Mouse (Mus musculus): ENCODE measurements at regions not wholly inside any gene's neighbourhood (a gene's known extent, or its start where the extent isn't known, plus 50 kb on each side); places are given as distances from the start of the nearest gene placed in this dataset.

DNA sequence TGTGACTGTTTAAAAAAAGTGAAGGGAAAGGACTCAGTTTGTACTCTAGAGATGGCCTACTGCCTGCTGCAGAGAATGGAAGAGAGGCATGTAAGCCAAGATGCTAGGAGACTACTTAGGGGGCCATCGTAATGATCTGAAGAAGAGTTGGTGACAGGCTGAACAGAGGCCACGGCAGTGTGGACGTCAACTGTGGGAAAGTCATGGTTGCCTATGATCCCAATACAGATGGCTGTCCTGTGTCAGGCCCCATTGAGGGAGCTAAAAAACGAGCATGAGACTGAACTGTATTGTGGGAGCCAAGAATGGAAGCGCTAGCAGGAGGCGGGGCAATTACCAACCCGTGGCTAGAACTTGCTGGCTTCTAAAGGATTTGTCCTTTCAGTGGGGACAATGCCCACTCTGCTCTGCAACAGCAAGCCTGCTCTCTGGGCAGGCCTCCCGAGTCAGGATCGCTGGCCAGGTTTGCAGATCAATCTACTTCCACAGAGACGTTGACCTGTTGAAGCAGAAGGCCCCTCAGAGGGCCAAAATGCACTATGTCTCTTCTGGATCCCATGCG is 530.5 kb upstream of the Cdh5 start:
- Histone ChIP-seq H3K9me3 (ENCODE audit: low read length) (no peaks in the 10 kb centered on the region), H3K27ac (ENCODE audit: low read depth, low read length) (no peak overlapping the region), H3K9ac (no peak overlapping the region), H3K27me3 (ENCODE audit: insufficient read depth, low read length) (no peaks in the 10 kb centered on the region), H3K4me3 (ENCODE audit: low read depth, low read length) (no peak overlapping the region), H3K36me3 (ENCODE audit: insufficient read depth) (no peaks in the 10 kb centered on the region), H3K4me2 (ENCODE audit: low read depth) (no peak overlapping the region), H3K4me1 (ENCODE audit: insufficient read depth) (no peaks in the 10 kb centered on the region)
- no peak for TF ChIP-seq CTCF (IDR thresholded peaks at IDR 0.05; ENCODE audit: low read depth)
- DNase-seq (no peak), ATAC-seq (0 out of 2 replicates have a peak, but pooled peaks have one; percentile 20)
- whole genome bisulfite sequencing: 51% methylated on average over 11 of the region's 11 CpGs

DNA sequence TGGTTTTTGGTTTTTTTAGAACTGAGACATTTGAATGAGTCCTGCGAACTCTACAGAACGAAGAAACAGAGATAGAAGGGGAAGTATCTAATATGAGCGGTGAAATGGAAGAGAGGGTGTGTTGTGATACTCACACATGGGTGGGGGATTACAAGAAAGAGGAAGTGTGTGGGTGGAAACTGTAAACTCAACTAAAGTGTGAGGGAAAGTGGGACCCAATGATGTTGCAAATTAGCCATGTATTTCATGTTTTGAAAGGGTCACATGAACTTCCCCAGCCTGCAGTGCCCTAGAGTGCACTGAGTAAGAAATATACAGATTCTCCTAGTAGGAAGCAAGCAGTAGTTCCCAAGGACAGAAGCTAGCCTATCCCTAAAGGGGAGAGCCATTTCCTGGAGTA is 524.3 kb upstream of the Cdh5 start:
- H3K27me3 ChIP-seq (ENCODE audit: insufficient read depth, low read length): no peaks in the 10 kb centered on the region
- H3K4me3 ChIP-seq (ENCODE audit: low read depth, low read length): no peak overlapping the region
- H3K4me1 ChIP-seq (ENCODE audit: insufficient read depth): no peaks in the 10 kb centered on the region
- no peak overlapping the region for H3K4me2 ChIP-seq (ENCODE audit: low read depth)
- DNase-seq (no peak), ATAC-seq (no peak)
- no peak overlapping the region for H3K9ac ChIP-seq
- TF ChIP-seq CTCF (IDR thresholded peaks at IDR 0.05; ENCODE audit: low read depth): no peak
- 92% methylated on average over 3 of the region's 3 CpGs for WGBS
- H3K9me3 ChIP-seq (ENCODE audit: low read length): no peaks in the 10 kb centered on the region
- H3K27ac ChIP-seq (ENCODE audit: low read depth, low read length): no peak overlapping the region
- H3K36me3 ChIP-seq (ENCODE audit: insufficient read depth): no peaks in the 10 kb centered on the region

DNA sequence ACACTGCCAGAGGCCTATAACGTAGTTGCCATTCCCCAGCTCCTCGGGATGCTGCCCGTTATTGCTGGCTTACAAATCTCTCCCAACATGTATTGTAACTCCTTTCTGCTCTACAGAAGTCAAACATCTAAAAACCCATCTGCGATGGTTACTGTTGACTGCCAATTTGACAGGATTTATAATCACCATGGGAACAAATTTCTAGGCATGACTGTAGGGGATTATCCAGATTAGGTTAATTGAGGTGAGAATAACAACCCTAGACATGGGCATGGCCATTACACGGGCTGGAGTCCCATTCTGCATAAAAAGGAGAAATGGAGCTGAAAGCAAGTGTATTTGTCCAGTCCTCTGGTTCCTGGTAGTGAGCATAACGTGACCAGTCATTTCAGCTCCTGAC is 523.4 kb upstream of the Cdh5 start:
- H3K27me3 ChIP-seq (ENCODE audit: insufficient read depth, low read length): no peaks in the 10 kb centered on the region
- H3K9me3 ChIP-seq (ENCODE audit: low read length): no peaks in the 10 kb centered on the region
- no peaks in the 10 kb centered on the region for H3K4me1 ChIP-seq (ENCODE audit: insufficient read depth)
- H3K9ac ChIP-seq: no peak overlapping the region
- TF ChIP-seq CTCF (IDR thresholded peaks at IDR 0.05; ENCODE audit: low read depth): no peak
- no peak overlapping the region for H3K4me2 ChIP-seq (ENCODE audit: low read depth)
- ATAC-seq: no peak
- no peak overlapping the region for H3K27ac ChIP-seq (ENCODE audit: low read depth, low read length)
- H3K36me3 ChIP-seq (ENCODE audit: insufficient read depth): no peaks in the 10 kb centered on the region
- H3K4me3 ChIP-seq (ENCODE audit: low read depth, low read length): no peak overlapping the region
- no peak for DNase-seq
- WGBS: 58% methylated on average over 6 of the region's 6 CpGs

DNA sequence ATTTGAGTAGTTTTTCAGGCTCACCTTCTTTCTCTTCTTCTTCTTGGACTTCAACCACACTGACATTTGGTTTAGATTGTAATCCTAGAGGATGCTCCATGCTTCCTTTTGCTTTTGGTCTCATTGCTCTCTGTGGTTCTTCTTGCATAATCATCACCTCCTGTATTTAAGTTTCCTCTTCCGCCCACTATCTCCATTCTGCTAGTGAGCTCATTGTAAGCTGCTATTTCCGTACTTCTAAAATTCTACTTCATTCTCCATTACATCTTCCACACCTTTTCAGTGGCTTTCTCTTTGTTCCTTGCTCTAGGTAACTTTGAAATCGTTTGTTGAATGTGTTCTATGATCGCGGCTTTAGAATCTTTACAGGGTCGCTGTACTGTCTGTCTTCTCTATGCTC is 493.1 kb upstream of the Cdh5 start:
- no peaks in the 10 kb centered on the region for H3K9me3 ChIP-seq (ENCODE audit: low read length)
- WGBS: 93% methylated on average over 6 of the region's 6 CpGs
- no peak overlapping the region for H3K4me3 ChIP-seq (ENCODE audit: low read depth, low read length)

DNA sequence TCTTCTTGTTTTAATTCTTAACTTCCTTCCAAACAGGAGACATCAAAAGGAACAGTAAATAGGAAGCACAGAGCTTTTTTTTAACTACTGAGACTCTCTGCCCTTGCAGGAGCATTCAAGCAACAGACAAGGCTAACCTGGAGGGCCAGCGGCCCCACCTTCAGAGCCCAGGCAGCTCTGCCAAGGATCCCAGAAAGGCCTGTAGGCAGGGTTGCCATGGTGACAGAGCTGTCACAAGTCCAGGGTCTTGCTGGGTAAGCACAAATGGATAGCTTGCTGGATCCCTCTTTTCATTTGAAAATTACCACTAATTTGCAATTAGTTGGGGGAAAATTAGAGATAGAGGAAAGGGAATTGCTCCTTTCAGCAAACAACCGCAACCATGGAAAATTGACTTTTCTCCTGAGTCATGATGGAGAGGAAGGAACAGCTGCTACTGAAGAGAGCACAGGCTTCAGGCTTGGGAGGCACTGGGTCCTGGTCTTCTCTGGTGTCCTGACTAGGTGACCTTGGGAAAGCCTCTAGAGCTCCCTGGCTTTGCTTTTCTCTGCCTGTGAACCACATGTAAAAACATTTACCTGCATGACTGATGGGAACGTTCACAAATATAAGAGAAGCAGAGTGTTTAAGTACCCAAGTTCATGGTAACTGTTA is 477.5 kb upstream of the Cdh5 start:
- ATAC-seq (peak; percentile 88), DNase-seq (peak; percentile 71)
- no peak for TF ChIP-seq CTCF (IDR thresholded peaks at IDR 0.05; ENCODE audit: low read depth)
- Histone ChIP-seq H3K36me3 (ENCODE audit: insufficient read depth) (no peaks in the 10 kb centered on the region), H3K4me3 (ENCODE audit: low read depth, low read length) (no peak overlapping the region), H3K9me3 (ENCODE audit: low read length) (no peaks in the 10 kb centered on the region), H3K4me1 (ENCODE audit: insufficient read depth) (peaks cover 9% of the 10 kb centered on the region; the same call in 1 of the 2 replicates), H3K4me2 (ENCODE audit: low read depth) (no peak overlapping the region), H3K9ac (no peak overlapping the region), H3K27ac (ENCODE audit: low read depth, low read length) (no peak overlapping the region), H3K27me3 (ENCODE audit: insufficient read depth, low read length) (no peaks in the 10 kb centered on the region)
- 19% methylated on average over 3 of the region's 3 CpGs for WGBS

More for the DNA sequence above, 493.1 kb upstream of the Cdh5 start:
- Histone ChIP-seq H3K4me1 (ENCODE audit: insufficient read depth) (no peaks in the 10 kb centered on the region), H3K27me3 (ENCODE audit: insufficient read depth, low read length) (no peaks in the 10 kb centered on the region), H3K4me2 (ENCODE audit: low read depth) (no peak overlapping the region), H3K9ac (no peak overlapping the region), H3K27ac (ENCODE audit: low read depth, low read length) (no peak overlapping the region), H3K36me3 (ENCODE audit: insufficient read depth) (no peaks in the 10 kb centered on the region)
- no peak for DNase-seq
- no peak for ATAC-seq
- TF ChIP-seq CTCF (IDR thresholded peaks at IDR 0.05; ENCODE audit: low read depth): no peak

- Histone ChIP-seq H3K9ac (no peak overlapping the region), H3K9me3 (ENCODE audit: low read length) (no peaks in the 10 kb centered on the region), H3K36me3 (ENCODE audit: insufficient read depth) (no peaks in the 10 kb centered on the region), H3K4me1 (ENCODE audit: insufficient read depth) (peaks cover 9% of the 10 kb centered on the region; the same call in 1 of the 2 replicates), H3K4me2 (ENCODE audit: low read depth) (no peak overlapping the region), H3K4me3 (ENCODE audit: low read depth, low read length) (no peak overlapping the region), H3K27ac (ENCODE audit: low read depth, low read length) (no peak overlapping the region), H3K27me3 (ENCODE audit: insufficient read depth, low read length) (no peaks in the 10 kb centered on the region)
- TF ChIP-seq CTCF (IDR thresholded peaks at IDR 0.05; ENCODE audit: low read depth): no peak
- DNase-seq (no peak), ATAC-seq (no peak)
- 46% methylated on average over 7 of the region's 7 CpGs for WGBS
Observed at GRCm38 (mm10) chr8:103625166-103625890, 476.1 kb upstream of the Cdh5 start.

DNA sequence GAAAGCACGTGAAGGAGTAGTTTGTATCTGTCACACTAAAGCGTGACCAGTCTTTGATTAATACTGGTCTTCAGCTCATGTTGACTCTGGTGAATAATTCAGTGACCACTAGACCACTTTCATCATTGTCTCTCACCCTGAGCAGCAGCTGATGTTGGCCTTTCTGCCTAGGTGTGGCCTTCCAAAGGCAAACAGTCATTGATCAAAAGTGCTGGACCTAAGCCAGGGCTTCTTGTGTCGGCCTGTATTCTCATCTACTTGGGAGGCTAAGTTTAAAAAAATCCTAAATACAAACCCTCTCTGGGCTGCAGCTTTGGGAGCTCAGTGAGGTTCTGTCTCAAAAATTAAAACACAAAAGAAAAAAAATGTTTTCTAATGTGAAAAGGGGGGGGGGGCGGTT is 475.0 kb upstream of the Cdh5 start:
- Histone ChIP-seq H3K27ac (ENCODE audit: low read depth, low read length) (no peak overlapping the region), H3K9ac (no peak overlapping the region), H3K4me1 (ENCODE audit: insufficient read depth) (peaks cover 9% of the 10 kb centered on the region; the same call in 1 of the 2 replicates), H3K36me3 (ENCODE audit: insufficient read depth) (no peaks in the 10 kb centered on the region), H3K9me3 (ENCODE audit: low read length) (no peaks in the 10 kb centered on the region), H3K27me3 (ENCODE audit: insufficient read depth, low read length) (no peaks in the 10 kb centered on the region), H3K4me3 (ENCODE audit: low read depth, low read length) (no peak overlapping the region), H3K4me2 (ENCODE audit: low read depth) (no peak overlapping the region)
- 68% methylated on average over 4 of the region's 4 CpGs for WGBS
- ATAC-seq: no peak
- no peak for TF ChIP-seq CTCF (IDR thresholded peaks at IDR 0.05; ENCODE audit: low read depth)
- no peak for DNase-seq
